Mouse (Mus musculus) cerebellum, adult 2 months (tissue): ENCODE measurements around the gene Slc22a6. TPM values are rescaled to one million over a fixed set of nuclear protein-coding genes. Genes with fewer than 3 reads are reported as not detected.

Source experiments
- DNase-seq, 2 experiments: peaks; one replicate each; pipeline ENCODE4 v3.0.0; 2021
- H3K27ac ChIP-seq: fragments of 200-500 bp; 2 replicates; pipeline ENCODE4 v1.5.1; 2012; ENCODE audit warnings: low read length, control low read depth, inconsistent platforms; ENCODE audit not compliant: insufficient read depth
- H3K27me3 ChIP-seq: fragments of 200-500 bp; 2 replicates; pipeline ENCODE4 v1.6.1; 2012; ENCODE audit warnings: inconsistent platforms, mild to moderate bottlenecking, low read length, moderate library complexity; ENCODE audit not compliant: control insufficient read depth, insufficient read depth
- H3K4me1 ChIP-seq: fragments of 200-500 bp; 2 replicates; pipeline ENCODE4 v1.6.1; 2011; ENCODE audit warnings: low read length; ENCODE audit not compliant: control insufficient read depth, insufficient read depth
- H3K4me3 ChIP-seq: fragments of 200-500 bp; replicated peaks from 2 replicates; pipeline ENCODE3; 2011; ENCODE audit warnings: mild to moderate bottlenecking, low read depth, low read length, control low read depth; ENCODE audit not compliant: insufficient read depth
- CTCF ChIP-seq: fragments of 200-500 bp; IDR thresholded peaks from 2 replicates; pipeline ENCODE4 v1.5.1; 2011; ENCODE audit warnings: low read depth, mild to moderate bottlenecking, control low read depth, low read length, moderate library complexity, borderline replicate concordance; ENCODE audit not compliant: insufficient read depth
- POLR2A ChIP-seq: fragments of 200-500 bp; IDR thresholded peaks from 2 replicates; pipeline ENCODE4 v1.6.1; 2011; ENCODE audit warnings: low read length, control low read depth, borderline replicate concordance; ENCODE audit not compliant: insufficient read depth
- WGBS: fragments of 180-500 bp; shearing (Covaris S2); methylation state at CpG from one replicate; pipeline ENCODE4 v1.1.7; 2018; 5-methylcytosine and 5-hydroxymethylcytosine counted together
- polyA plus RNA-seq: library from polyadenylated mRNA; depleted of rRNA; stranded (reverse); fragments of >200 nt; gene quantifications from 2 replicates; pipeline ENCODE4 v1.2.3, GENCODE M21; 2012

Gene Slc22a6
- polyA plus RNA-seq, 1 experiment: 2.5 TPM

DNA sequence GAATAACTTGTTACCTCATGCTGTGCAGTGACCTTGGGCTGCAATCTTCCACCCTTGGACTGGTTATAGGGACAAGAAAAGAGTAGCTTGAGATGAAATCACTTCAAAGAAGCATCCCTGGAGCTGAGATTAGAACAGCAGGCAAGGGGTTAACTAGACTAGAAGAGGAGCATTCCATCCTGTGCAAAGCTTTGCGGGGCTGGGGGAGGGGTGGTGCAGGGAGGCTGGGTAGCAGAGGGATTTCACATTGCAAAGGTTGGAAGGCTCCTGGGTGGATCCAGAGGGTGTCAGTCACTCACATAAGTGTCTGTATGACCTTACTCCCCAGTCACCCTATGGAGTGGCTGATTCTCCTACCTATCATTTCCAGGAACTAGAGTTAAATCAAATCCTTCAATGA lies 23.3 kb upstream of the Slc22a6 start:
- Histone ChIP-seq H3K4me3 (no peak overlapping the region), H3K4me1 (no peaks in the 10 kb centered on the region), H3K27ac (no peak overlapping the region), H3K27me3 (no peaks in the 10 kb centered on the region)
- no peak for DNase-seq
- no peak for TF ChIP-seq CTCF
- no peak for TF ChIP-seq POLR2A
- WGBS: 3% methylated on average over 1 of the region's 1 CpGs

GRCm38 (mm10) chr19:8597269-8597668 lies 20.6 kb upstream of the Slc22a6 start:
- Histone ChIP-seq H3K4me3 (no peak overlapping the region), H3K27me3 (no peaks in the 10 kb centered on the region), H3K27ac (no peak overlapping the region), H3K4me1 (no peaks in the 10 kb centered on the region)
- DNase-seq: no peak
- 23% methylated on average over 4 of the region's 4 CpGs for WGBS
- no peak for TF ChIP-seq POLR2A
- no peak for TF ChIP-seq CTCF

- H3K4me1 ChIP-seq: no peaks in the 10 kb centered on the region
- DNase-seq: no peak
- WGBS: 68% methylated on average over 2 of the region's 2 CpGs
- no peak for TF ChIP-seq POLR2A
- TF ChIP-seq CTCF: no peak
- H3K27me3 ChIP-seq: no peaks in the 10 kb centered on the region
- no peak overlapping the region for H3K27ac ChIP-seq
- H3K4me3 ChIP-seq: no peak overlapping the region
Measured at GRCm38 (mm10) chr19:8599229-8599628, 18.6 kb upstream of the Slc22a6 start.

DNA sequence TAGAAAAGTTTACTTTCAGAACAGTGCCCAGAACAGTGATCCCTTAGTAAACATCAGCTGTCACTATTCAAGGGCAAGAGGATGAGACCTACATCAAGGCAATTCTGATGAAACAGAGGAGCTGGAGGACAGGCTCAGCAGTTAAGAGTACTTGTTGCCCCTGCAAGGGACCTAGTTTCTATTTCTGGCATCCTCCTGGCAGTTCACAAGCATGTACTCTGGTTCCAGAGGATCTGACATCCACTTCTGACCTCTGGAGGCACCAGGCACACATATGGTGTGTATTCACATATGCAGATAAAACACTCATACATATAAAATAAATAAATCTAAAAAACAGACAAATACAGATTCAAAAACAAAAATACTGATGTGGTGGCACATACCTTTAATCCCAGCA lies 15.9 kb upstream of the Slc22a6 start:
- H3K4me1 ChIP-seq: no peaks in the 10 kb centered on the region
- TF ChIP-seq POLR2A (no peak), CTCF (no peak)
- no peak for DNase-seq
- H3K27me3 ChIP-seq: no peaks in the 10 kb centered on the region
- H3K4me3 ChIP-seq: no peak overlapping the region
- H3K27ac ChIP-seq: no peak overlapping the region

DNA sequence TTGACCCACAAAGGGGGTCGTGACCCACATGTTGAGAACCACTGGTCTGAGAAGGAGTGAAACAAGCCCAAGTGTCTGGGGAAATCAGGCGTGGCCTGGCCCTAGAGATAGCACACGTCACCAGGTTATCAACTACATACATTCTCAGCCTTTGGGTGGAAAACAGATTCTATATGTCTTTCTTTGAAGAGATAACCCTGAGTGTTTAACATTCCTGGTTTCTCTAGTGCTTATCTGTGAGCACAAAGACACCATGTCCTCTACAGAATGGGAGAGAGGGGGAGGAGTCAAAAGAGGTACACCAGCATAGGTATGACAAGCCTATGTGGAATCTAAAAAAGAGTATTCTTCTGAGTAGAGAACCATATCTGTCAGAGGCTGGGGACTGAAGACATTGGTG lies 14.9 kb upstream of the Slc22a6 start:
- no peaks in the 10 kb centered on the region for H3K27me3 ChIP-seq
- no peak for DNase-seq
- no peak for TF ChIP-seq POLR2A
- TF ChIP-seq CTCF: no peak
- WGBS: 63% methylated on average over 3 of the region's 3 CpGs
- H3K27ac ChIP-seq: no peak overlapping the region
- no peaks in the 10 kb centered on the region for H3K4me1 ChIP-seq
- no peak overlapping the region for H3K4me3 ChIP-seq

DNA sequence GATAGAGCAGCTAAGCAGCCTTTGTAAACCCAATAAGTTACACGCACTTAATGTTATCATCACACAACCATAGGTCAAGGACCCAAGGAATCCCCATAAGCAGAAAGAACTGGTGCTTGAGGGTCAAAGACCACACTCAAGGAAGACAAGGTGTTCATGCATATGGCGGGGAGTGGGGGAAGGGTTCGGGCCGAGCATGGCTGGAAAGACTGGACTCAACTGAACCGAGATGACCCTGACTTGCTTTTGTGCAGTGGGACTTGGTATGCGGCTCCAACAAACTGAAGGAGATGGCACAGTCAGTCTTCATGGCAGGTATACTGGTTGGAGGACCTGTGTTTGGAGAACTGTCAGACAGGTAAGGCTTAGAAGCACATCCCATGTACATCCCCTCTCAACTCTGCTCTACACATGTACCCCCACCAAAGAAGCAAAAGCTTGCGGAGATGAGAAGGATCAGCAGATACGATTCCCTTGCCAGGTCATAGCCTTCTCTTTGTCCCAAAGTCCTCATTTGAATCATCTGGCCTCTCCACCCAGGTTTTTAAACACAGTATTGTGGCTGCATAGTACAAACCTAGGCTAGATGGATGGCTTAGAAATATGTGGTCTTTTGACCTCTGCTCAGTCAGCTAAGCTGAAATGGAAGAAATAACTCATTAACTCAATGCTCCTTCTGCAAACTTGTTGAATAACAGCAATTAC lies 13.2 kb upstream of the Slc22a6 start:
- Histone ChIP-seq H3K4me3 (no peak overlapping the region), H3K27me3 (no peaks in the 10 kb centered on the region), H3K4me1 (no peaks in the 10 kb centered on the region), H3K27ac (no peak overlapping the region)
- no peak for DNase-seq
- WGBS: 86% methylated on average over 8 of the region's 8 CpGs
- TF ChIP-seq POLR2A: no peak
- no peak for TF ChIP-seq CTCF

- no peak for TF ChIP-seq POLR2A
- Histone ChIP-seq H3K27ac (no peak overlapping the region), H3K4me1 (no peaks in the 10 kb centered on the region), H3K27me3 (no peaks in the 10 kb centered on the region), H3K4me3 (no peak overlapping the region)
- WGBS: 68% methylated on average over 3 of the region's 3 CpGs
- no peak for DNase-seq
Measured at GRCm38 (mm10) chr19:8605241-8605558, 12.6 kb upstream of the Slc22a6 start.

DNA sequence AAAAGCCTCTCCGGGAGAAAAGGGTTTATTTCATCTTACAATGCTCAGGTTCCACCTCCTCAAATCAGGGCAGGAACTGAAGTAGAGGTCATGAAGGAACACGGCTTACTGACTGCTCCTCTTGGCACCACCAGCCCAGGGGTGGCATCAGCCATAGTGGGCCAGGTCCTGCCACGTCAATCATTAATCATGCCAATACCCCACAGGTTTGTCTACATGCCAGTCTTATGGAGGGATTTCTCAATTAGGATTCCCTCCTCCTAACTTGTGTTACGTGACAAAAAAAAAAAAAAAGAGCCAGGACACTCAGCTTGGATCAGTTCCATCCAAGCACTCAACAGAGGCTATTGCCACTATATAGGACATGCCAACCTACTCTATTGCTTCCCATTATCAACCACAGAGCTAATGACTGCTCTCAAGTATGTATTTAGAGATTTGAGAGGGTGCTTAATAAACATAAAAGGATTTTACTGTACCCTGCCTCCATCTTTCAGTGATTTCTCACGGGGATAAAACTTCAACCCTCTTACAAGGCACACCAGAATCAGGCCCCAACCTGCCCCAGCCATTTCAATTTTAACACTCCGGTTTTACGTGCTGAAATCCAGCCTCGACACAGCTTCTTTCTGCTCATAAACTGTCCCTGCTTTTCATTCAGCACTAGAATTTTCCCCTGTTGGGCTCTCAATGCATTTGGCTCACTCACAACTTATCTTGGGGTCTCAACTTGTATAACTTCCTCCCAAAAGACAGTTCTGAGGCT lies 6.3 kb upstream of the Slc22a6 start:
- TF ChIP-seq CTCF (no peak), POLR2A (no peak)
- H3K4me3 ChIP-seq: no peak overlapping the region
- no peaks in the 10 kb centered on the region for H3K4me1 ChIP-seq
- DNase-seq: no peak
- H3K27ac ChIP-seq: no peak overlapping the region
- WGBS: 74% methylated on average over 8 of the region's 8 CpGs
- H3K27me3 ChIP-seq: no peaks in the 10 kb centered on the region
